9 mouse cellular contexts compared by ENCODE assay signal in the genomic region with DNA sequence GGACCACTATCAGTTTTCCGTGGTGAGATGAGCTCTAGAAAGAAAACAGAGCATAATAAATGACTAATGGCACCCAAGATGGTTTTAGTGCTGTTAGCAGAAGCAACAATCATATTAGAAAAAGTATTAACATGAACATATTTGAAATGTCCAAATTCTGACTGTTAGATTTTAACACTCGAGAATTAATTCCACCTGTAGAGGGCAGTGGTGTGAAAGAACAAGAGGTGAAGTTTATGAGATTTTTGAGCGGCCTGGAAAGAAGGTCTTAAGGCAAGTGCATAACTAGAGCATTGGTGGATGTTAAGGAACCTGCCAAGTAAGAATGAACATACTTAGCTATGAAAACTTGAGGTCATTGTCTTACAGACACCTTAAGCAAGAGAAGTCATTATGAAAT. TPM values are rescaled to one million over a fixed set of nuclear protein-coding genes. Genes with fewer than 3 reads are reported as not detected.
DNase-seq lines count a peak whose midpoint lies in the region; ATAC-seq and TF ChIP-seq lines count a peak whose summit lies in the region.
"Had no signal": no experiment of that assay in that cellular context is flagged by ENCODE, and none has a peak within 500 bp of the region (broad histone marks: within the 10 kb centered on the region; RNA-seq: fewer than 3 reads in every experiment).

No protein-coding gene starts in this region.

- no peak overlapping the region for H3K4me3 ChIP-seq in MEL (ENCODE audit: control insufficient read depth in 1 of 2, insufficient read depth in 1 of 2, low read depth in 2 of 2, low read length in 2 of 2)
- no peak overlapping the region for H3K4me3 ChIP-seq in kidney, embryonic 15.5 days (replicated peaks)
- H3K4me3 ChIP-seq: embryonic facial prominence, embryonic 13.5 days had no signal

- TF ChIP-seq CTCF in MEL (IDR thresholded peaks at IDR 0.05 in 2 of 3, conservative IDR thresholded peaks at IDR 0.05 in 1 of 3; ENCODE audit: control insufficient read depth in 1 of 3, insufficient read depth in 1 of 3, low read depth in 2 of 3, low read length in 3 of 3, poor library complexity in 1 of 3, severe bottlenecking in 1 of 3), result peak in 2 of 3 experiments; percentile 27 to 65; a peak in 4 of 6 replicates

- WGBS in kidney, embryonic 15.5 days, result 25% methylated on average over 3 of the region's 3 CpGs

- H3K79me2 ChIP-seq in MEL (ENCODE audit: control insufficient read depth, insufficient read depth, low read length, poor library complexity), result no peaks in the 10 kb centered on the region; the same call in 1 of the 2 replicates

- no peak overlapping the region for H3K9ac ChIP-seq in MEL (ENCODE audit: control insufficient read depth, low read depth, low read length, poor library complexity, severe bottlenecking)
- H3K9ac ChIP-seq in kidney, embryonic 15.5 days, result no peak overlapping the region
- H3K9ac ChIP-seq: embryonic facial prominence, embryonic 13.5 days had no signal

- peak; percentile 67 for TF ChIP-seq RAD21 in MEL (IDR thresholded peaks at IDR 0.05; ENCODE audit: low read depth, low read length)

- peak; percentile 54 for ATAC-seq in inflammation-experienced regulatory T-cells, adult 6 months
- no peak for ATAC-seq in kidney, embryonic 15.5 days (replicated peaks; ENCODE audit: low FRiP score)

- H3K36me3 ChIP-seq in MEL (ENCODE audit: control insufficient read depth in 1 of 2, insufficient read depth in 2 of 2, low read length in 2 of 2), result no peaks in the 10 kb centered on the region
- no peaks in the 10 kb centered on the region for H3K36me3 ChIP-seq in kidney, embryonic 15.5 days
- H3K36me3 ChIP-seq: embryonic facial prominence, embryonic 13.5 days had no signal

- no peaks in the 10 kb centered on the region for H3K4me1 ChIP-seq in MEL (ENCODE audit: control insufficient read depth in 1 of 2, insufficient read depth in 2 of 2, low read length in 2 of 2)
- H3K4me1 ChIP-seq in kidney, embryonic 15.5 days, result no peaks in the 10 kb centered on the region
- H3K4me1 ChIP-seq: embryonic facial prominence, embryonic 13.5 days had no signal

- TF ChIP-seq POLR2A in MEL (IDR thresholded peaks at IDR 0.05; ENCODE audit: control insufficient read depth in 1 of 2, insufficient read depth in 1 of 2, low read depth in 1 of 2, low read length in 2 of 2, poor library complexity in 1 of 2), result no peak

- DNase-seq in adrenal gland, adult 2 months, result peak; percentile 17
- DNase-seq in adrenal gland, postnatal 4 days (ENCODE audit: low spot score in 2 of 2), result no peak
- peak; percentile 32 for DNase-seq in kidney, postnatal 14 days
- DNase-seq in kidney, adult 11 months, result no peak
- peak; percentile 68 for DNase-seq in MEL (ENCODE audit: low read depth, low spot score)
- no peak for DNase-seq in urinary bladder, postnatal 4 days (ENCODE audit: low spot score in 2 of 2)

- H3K27ac ChIP-seq in MEL (ENCODE audit: control insufficient read depth, low read depth, low read length), result no peak overlapping the region
- H3K27ac ChIP-seq in kidney, embryonic 15.5 days, result no peak overlapping the region
- H3K27ac ChIP-seq: embryonic facial prominence, embryonic 13.5 days had no signal

- TF ChIP-seq EP300 in MEL (IDR thresholded peaks at IDR 0.05; ENCODE audit: low read depth in 1 of 2, low read length in 2 of 2), result no peak

- H3K9me3 ChIP-seq in MEL (replicated peaks; ENCODE audit: insufficient read depth, low read length), result no peaks in the 10 kb centered on the region
- no peaks in the 10 kb centered on the region for H3K9me3 ChIP-seq in kidney, embryonic 15.5 days (replicated peaks)

- no peaks in the 10 kb centered on the region for H3K27me3 ChIP-seq in MEL (ENCODE audit: control insufficient read depth in 1 of 2, insufficient read depth in 2 of 2, low read length in 2 of 2)
- no peaks in the 10 kb centered on the region for H3K27me3 ChIP-seq in kidney, embryonic 15.5 days
- H3K27me3 ChIP-seq: embryonic facial prominence, embryonic 13.5 days had no signal

- no peak overlapping the region for H3K4me2 ChIP-seq in kidney, embryonic 15.5 days
- H3K4me2 ChIP-seq: embryonic facial prominence, embryonic 13.5 days had no signal

TF ChIP-seq in MEL, 35 proteins besides CTCF, POLR2A, EP300 and RAD21:
- TF ChIP-seq SMC3 (IDR thresholded peaks at IDR 0.05; ENCODE audit: low read depth, low read length) (peak; percentile 54), ZC3H11A (IDR thresholded peaks at IDR 0.05; ENCODE audit: low read depth, low read length) (peak; percentile 30; the same call in 1 of the 2 replicates), ZKSCAN1 (IDR thresholded peaks at IDR 0.05; ENCODE audit: low read depth, low read length) (no peak)

RNA-seq across cellular contexts. Expression of gene Zfp128, which starts 6.7 kb away (rescaled TPM):
- 1 to 10 TPM; 2.9 to 3.7 TPM for total RNA-seq in adrenal gland, adult 2 months (2021)
- 0.28 and 0.43 TPM in 2 replicates for polyA plus RNA-seq in adrenal gland, adult 2 months (2012; rRNA removed)
- 1 to 10 TPM; 5.3 to 5.7 TPM for total RNA-seq in adrenal gland, postnatal 4 days (2021)
- total RNA-seq in MEL (2012; rRNA removed), result 1.1 TPM in 2 replicates
- 1 to 10 TPM in 1 of 2 experiments, not detected in 1; 1.5 TPM for polyA plus RNA-seq in MEL (2012; ENCODE audit: insufficient read depth in 1 of 2, insufficient read length in 2 of 2, low read depth in 1 of 2, low replicate concordance in 2 of 2, missing spikeins in 1 of 2)
- 1 to 10 TPM; 1.1 to 1.6 (median 1.6) TPM for polyA plus RNA-seq in inflammation-experienced regulatory T-cells, adult 6 months (2017; shearing (Covaris generic))
- 3.7 and 3.8 TPM in 2 replicates for polyA plus RNA-seq in kidney, embryonic 15.5 days (2015; fragmentation: Nextera tagmentation; extraction: Ambion mirVana)

RNA-seq across cellular contexts. Expression of gene Zscan22, which starts 23.3 kb away (rescaled TPM):
- 10 to 100 TPM; 12.9 to 13.3 TPM for total RNA-seq in adrenal gland, adult 2 months (2021)
- 7.5 and 7.7 TPM in 2 replicates for polyA plus RNA-seq in adrenal gland, adult 2 months (2012; rRNA removed)
- total RNA-seq in adrenal gland, postnatal 4 days (2021), result 10 to 100 TPM; 11.3 to 12.4 TPM
- 1.3 and 2.5 TPM in 2 replicates for total RNA-seq in MEL (2012; rRNA removed)
- 1 to 10 TPM in 1 of 2 experiments, not detected in 1; 7.1 TPM for polyA plus RNA-seq in MEL (2012; ENCODE audit: insufficient read depth in 1 of 2, insufficient read length in 2 of 2, low read depth in 1 of 2, low replicate concordance in 2 of 2, missing spikeins in 1 of 2)
- polyA plus RNA-seq in inflammation-experienced regulatory T-cells, adult 6 months (2017; shearing (Covaris generic)), result 10 to 100 TPM; 10.5 to 11.0 (median 10.6) TPM
- 19.3 and 19.9 TPM in 2 replicates for polyA plus RNA-seq in kidney, embryonic 15.5 days (2015; fragmentation: Nextera tagmentation; extraction: Ambion mirVana)

RNA-seq across cellular contexts. Expression of gene Zfp110, which starts 39.7 kb away (rescaled TPM):
- total RNA-seq in adrenal gland, adult 2 months (2021), result 10 to 100 TPM; 19.6 to 24.4 TPM
- 5.6 and 7.1 TPM in 2 replicates for polyA plus RNA-seq in adrenal gland, adult 2 months (2012; rRNA removed)
- total RNA-seq in adrenal gland, postnatal 4 days (2021), result 10 to 100 TPM; 34.2 to 35.4 TPM
- 27.5 and 28.2 TPM in 2 replicates for total RNA-seq in MEL (2012; rRNA removed)
- polyA plus RNA-seq in MEL (2012; ENCODE audit: insufficient read depth in 1 of 2, insufficient read length in 2 of 2, low read depth in 1 of 2, low replicate concordance in 2 of 2, missing spikeins in 1 of 2), result 10 to 100 TPM; 17.0 to 86.6 TPM
- polyA plus RNA-seq in inflammation-experienced regulatory T-cells, adult 6 months (2017; shearing (Covaris generic)), result 10 to 100 TPM; 62.9 to 99.3 (median 85.2) TPM
- polyA plus RNA-seq in kidney, embryonic 15.5 days (2015; fragmentation: Nextera tagmentation; extraction: Ambion mirVana), result 32.3 and 34.0 TPM in 2 replicates

RNA-seq across cellular contexts. Expression of gene Rps5, which starts 47.8 kb away (rescaled TPM):
- 100 to 1,000 TPM; 950 to 963 TPM for total RNA-seq in adrenal gland, adult 2 months (2021)
- polyA plus RNA-seq in adrenal gland, adult 2 months (2012; rRNA removed), result 882 and 918 TPM in 2 replicates
- total RNA-seq in adrenal gland, postnatal 4 days (2021), result 1,000 to 10,000 TPM; 1,322 to 1,347 TPM
- total RNA-seq in MEL (2012; rRNA removed), result 3,873 and 4,196 TPM in 2 replicates
- 1,000 to 10,000 TPM in 1 of 2 experiments, 100 to 1,000 TPM in 1; 960 to 2,915 TPM for polyA plus RNA-seq in MEL (2012; ENCODE audit: insufficient read depth in 1 of 2, insufficient read length in 2 of 2, low read depth in 1 of 2, low replicate concordance in 2 of 2, missing spikeins in 1 of 2)
- polyA plus RNA-seq in inflammation-experienced regulatory T-cells, adult 6 months (2017; shearing (Covaris generic)), result 1,000 to 10,000 TPM; 1,828 to 3,143 (median 2,832) TPM
- polyA plus RNA-seq in kidney, embryonic 15.5 days (2015; fragmentation: Nextera tagmentation; extraction: Ambion mirVana), result 1,034 and 1,085 TPM in 2 replicates

RNA-seq across cellular contexts. Expression of gene Rnf225, which starts 52.9 kb away (rescaled TPM):
- under 1 TPM; 0.12 to 0.28 TPM for total RNA-seq in adrenal gland, adult 2 months (2021)
- 0.27 and 0.39 TPM in 2 replicates for polyA plus RNA-seq in adrenal gland, adult 2 months (2012; rRNA removed)
- under 1 TPM; 0.59 to 0.64 TPM for total RNA-seq in adrenal gland, postnatal 4 days (2021)
- 0.89 and 1.0 TPM in 2 replicates for total RNA-seq in MEL (2012; rRNA removed)
- 1 to 10 TPM in 1 of 2 experiments, not detected in 1; 2.3 TPM for polyA plus RNA-seq in MEL (2012; ENCODE audit: insufficient read depth in 1 of 2, insufficient read length in 2 of 2, low read depth in 1 of 2, low replicate concordance in 2 of 2, missing spikeins in 1 of 2)
- under 1 TPM in 2 of 3 experiments, not detected in 1; 0.11 to 0.28 TPM for polyA plus RNA-seq in inflammation-experienced regulatory T-cells, adult 6 months (2017; shearing (Covaris generic))
- 0.45 and 0.77 TPM in 2 replicates for polyA plus RNA-seq in kidney, embryonic 15.5 days (2015; fragmentation: Nextera tagmentation; extraction: Ambion mirVana)

Comparison
In these comparisons a context has a peak if more than half of its experiments do, and no peak if none do; other contexts are left out.
1. DNase-seq: peak in adrenal gland, adult 2 months (single experiment), kidney, postnatal 14 days (single experiment) and MEL (single experiment); none in adrenal gland, postnatal 4 days (0 of 2), kidney, adult 11 months (single experiment) and urinary bladder, postnatal 4 days (0 of 2).